Comparison of ENCODE assay signal across 20 mouse cellular contexts in the genomic region with DNA sequence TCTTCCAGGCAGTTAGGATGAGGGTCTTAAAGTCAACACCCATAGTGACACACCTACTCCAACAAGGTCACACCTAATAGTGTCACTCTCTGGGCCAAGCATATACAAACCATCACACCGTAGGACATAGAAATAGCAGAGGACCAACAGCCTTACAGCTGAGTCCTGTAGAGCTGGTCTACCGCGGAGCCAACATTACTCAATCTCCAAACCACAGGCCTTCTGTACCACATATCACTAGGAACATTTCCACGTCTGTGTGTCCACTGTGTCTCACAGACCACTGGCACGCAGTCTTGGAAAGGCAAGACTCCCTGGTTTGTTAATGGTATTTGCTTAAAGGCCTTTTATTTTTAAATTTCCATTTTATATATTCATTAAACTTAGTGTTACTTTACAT.
DNase-seq lines count a peak whose midpoint lies in the region; ATAC-seq lines count a peak whose summit lies in the region.
"Had no signal": no experiment of that assay in that cellular context is flagged by ENCODE, and none has a peak within 500 bp of the region (broad histone marks: within the 10 kb centered on the region; RNA-seq: fewer than 3 reads in every experiment).

No protein-coding gene starts in this region.

- DNase-seq in layer of hippocampus, adult 11-12 months (ENCODE audit: low spot score): no peak
- DNase-seq in kidney, adult 18-20 months: no peak
- no peak for DNase-seq in embryo, embryonic 10.5 days (ENCODE audit: low spot score)
- DNase-seq: adrenal gland, adult 8-10 months; adrenal gland, postnatal 14 days; adrenal gland, postnatal 36 days; B cell, adult 2 months; cerebellum, adult 11-12 months; cerebellum, adult 2 months; cerebellum, adult 9-11 months; cerebellum, postnatal 14 days; cerebellum, postnatal 36 days; embryo, embryonic 11 days had no signal

- 0 out of 2 replicates have a peak, but pooled peaks have one; percentile 52 for ATAC-seq in common myeloid progenitor, adult 5-6 weeks (replicated peaks; ENCODE audit: low read depth, poor library complexity, severe bottlenecking)
- peak; percentile 57; the same call in 1 of the 2 replicates for ATAC-seq in megakaryocyte, adult 5-6 weeks (ENCODE audit: poor library complexity, severe bottlenecking)
- ATAC-seq: activated CD4-positive, CD25-positive, alpha-beta regulatory T cell, adult 4 months; CD4-positive, CD25-positive, alpha-beta regulatory T cell, adult 4 months; forebrain, embryonic 14.5 days; forebrain, embryonic 16.5 days; Patski had no signal
